Mouse (Mus musculus) myocyte (in vitro differentiated cells): Measurements from ENCODE around the gene Slc17a5.

Source experiments
- CEBPB ChIP-seq: IDR thresholded peaks from 2 replicates; pipeline ENCODE4 v1.6.1; 2011; ENCODE audit warnings: mild to moderate bottlenecking, moderate library complexity; ENCODE audit not compliant: poor library complexity, insufficient read depth, severe bottlenecking
- MAX ChIP-seq: IDR thresholded peaks from one replicate; pipeline ENCODE4 v1.6.1; 2011; ENCODE audit warnings: low read depth, mild to moderate bottlenecking, control low read depth
- MYOD1 ChIP-seq, 3 experiments: IDR thresholded peaks; one replicate each; pipeline ENCODE4 v1.6.1; 2011; ENCODE audit warnings: control low read depth in 2 of 3, low read depth in 2 of 3, mild to moderate bottlenecking in 2 of 3, moderate library complexity in 1 of 3; ENCODE audit not compliant: insufficient read length in 2 of 3, control insufficient read depth in 1 of 3
- MYOG ChIP-seq, 3 experiments: IDR thresholded peaks; one replicate each; pipeline ENCODE4 v1.6.1; 2011; ENCODE audit warnings: control low read depth in 2 of 3, low read depth in 2 of 3, mild to moderate bottlenecking in 2 of 3; ENCODE audit not compliant: insufficient read length in 2 of 3, control insufficient read depth in 1 of 3, insufficient read depth in 1 of 3
- POLR2A ChIP-seq: IDR thresholded peaks from one replicate; pipeline ENCODE4 v1.6.1; 2011; ENCODE audit warnings: low read depth, mild to moderate bottlenecking, control low read depth, moderate library complexity; ENCODE audit not compliant: insufficient read length
- POLR2AphosphoS2 ChIP-seq: IDR thresholded peaks from one replicate; pipeline ENCODE4 v1.6.1; 2011; ENCODE audit warnings: low read depth, control low read depth; ENCODE audit not compliant: insufficient read length
- SRF ChIP-seq: IDR thresholded peaks from one replicate; pipeline ENCODE4 v1.6.1; 2011; ENCODE audit warnings: low read depth; ENCODE audit not compliant: control insufficient read depth, insufficient read length
- TCF12 ChIP-seq: IDR thresholded peaks from one replicate; pipeline ENCODE4 v1.6.1; 2011; ENCODE audit warnings: mild to moderate bottlenecking, control low read depth; ENCODE audit not compliant: poor library complexity, insufficient read depth, severe bottlenecking
- USF1 ChIP-seq: IDR thresholded peaks from one replicate; pipeline ENCODE4 v1.6.1; 2011; ENCODE audit warnings: low read depth, mild to moderate bottlenecking, control low read depth, moderate library complexity

DNA sequence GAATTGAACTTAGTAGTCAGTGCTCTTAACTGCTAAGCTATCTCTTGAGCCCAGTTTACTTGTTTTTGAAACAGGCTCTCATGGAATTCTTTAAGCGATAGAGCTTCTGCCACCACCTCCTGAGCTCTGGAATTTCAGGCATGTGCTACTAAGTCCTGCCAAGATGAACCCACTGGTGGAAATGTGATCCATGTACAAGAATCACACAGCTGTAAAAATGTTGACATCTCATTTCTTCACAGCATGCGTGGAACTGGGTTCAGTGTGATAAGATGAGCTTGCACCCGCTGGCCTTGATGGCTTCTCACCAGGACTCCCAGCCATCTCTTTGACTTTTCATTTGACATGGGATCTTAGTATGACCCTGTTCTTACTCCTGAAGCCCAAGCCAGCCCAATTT, 87.5 kb downstream of the Slc17a5 start:
- no peak for TF ChIP-seq USF1
- no peak for TF ChIP-seq POLR2A
- TF ChIP-seq TCF12: no peak
- TF ChIP-seq MYOD1 (IDR thresholded peaks at IDR 0.05; ENCODE audit: control insufficient read depth in 1 of 3, insufficient read length in 2 of 3, low read depth in 2 of 3): no peak
- no peak for TF ChIP-seq MYOG (IDR thresholded peaks at IDR 0.05; ENCODE audit: control insufficient read depth in 1 of 3, insufficient read depth in 1 of 3, insufficient read length in 2 of 3, low read depth in 2 of 3)
- TF ChIP-seq SRF: no peak
- TF ChIP-seq POLR2AphosphoS2: no peak
- no peak for TF ChIP-seq MAX
- no peak for TF ChIP-seq CEBPB
